Mouse (Mus musculus) heart, embryonic 15.5 days (tissue): ENCODE measurements around the gene Col18a1. TPM values are rescaled to one million over a fixed set of nuclear protein-coding genes. Genes with fewer than 3 reads are reported as not detected.

Source experiments
- ATAC-seq: fragments of 200-750 bp; cut with Nextera tagmentation; replicated peaks from 2 replicates; pipeline ENCODE4 v1.8.0; 2017; ENCODE audit warnings: low read depth, moderate TSS enrichment; ENCODE audit not compliant: insufficient number of reproducible peaks, insufficient read depth, low FRiP score
- H3K27ac ChIP-seq: fragments of 300-500 bp; sonication (generic); 2 replicates; pipeline ENCODE4 v1.5.1; 2015; ENCODE audit warnings: mild to moderate bottlenecking, inconsistent platforms
- H3K27me3 ChIP-seq: fragments of 300-500 bp; sonication (generic); 2 replicates; pipeline ENCODE4 v1.6.1; 2015; ENCODE audit warnings: inconsistent platforms
- H3K36me3 ChIP-seq: fragments of 300-500 bp; sonication (generic); 2 replicates; pipeline ENCODE4 v1.6.1; 2015; ENCODE audit warnings: mild to moderate bottlenecking, inconsistent platforms
- H3K4me1 ChIP-seq: fragments of 300-500 bp; sonication (generic); replicated peaks from 2 replicates; pipeline ENCODE4 v1.6.1; 2015; ENCODE audit warnings: inconsistent platforms
- H3K4me2 ChIP-seq: fragments of 300-500 bp; sonication (generic); 2 replicates; pipeline ENCODE4 v1.6.1; 2015; ENCODE audit warnings: inconsistent platforms, mild to moderate bottlenecking, moderate library complexity
- H3K4me3 ChIP-seq: fragments of 300-500 bp; sonication (generic); 2 replicates; pipeline ENCODE4 v1.5.1; 2015; ENCODE audit warnings: mild to moderate bottlenecking, inconsistent platforms
- H3K9ac ChIP-seq: fragments of 300-500 bp; sonication (generic); 2 replicates; pipeline ENCODE4 v1.6.1; 2015; ENCODE audit warnings: mild to moderate bottlenecking, inconsistent platforms
- H3K9me3 ChIP-seq: fragments of 300-500 bp; sonication (generic); replicated peaks from 2 replicates; pipeline ENCODE4 v1.6.1; 2016; ENCODE audit warnings: inconsistent platforms
- WGBS: fragments of 180-500 bp; shearing (Covaris S2); methylation state at CpG from one replicate; pipeline ENCODE4 v1.1.7; 2015; ENCODE audit warnings: mixed read lengths; 5-methylcytosine and 5-hydroxymethylcytosine counted together
- polyA plus RNA-seq: library from polyadenylated mRNA; unstranded; fragments of >200 nt; fragmentation: Nextera tagmentation; extraction: Ambion mirVana; gene quantifications from 2 replicates; pipeline ENCODE4 v1.2.1, GENCODE M21; 2015

Col18a1 gene
- polyA plus RNA-seq, 1 experiment from 2014 or later = 108 TPM

GRCm38 (mm10) chr10:77082453-77082852, 83.9 kb downstream of the Col18a1 start:
- Histone ChIP-seq H3K4me3 (no peak overlapping the region), H3K4me1 (peaks cover 5% of the 10 kb centered on the region; the same call in 1 of the 2 replicates), H3K9me3 (no peaks in the 10 kb centered on the region), H3K27ac (no peak overlapping the region), H3K9ac (no peak overlapping the region), H3K36me3 (peaks cover 3% of the 10 kb centered on the region; the same call in 1 of the 2 replicates), H3K27me3 (no peaks in the 10 kb centered on the region), H3K4me2 (no peak overlapping the region)
- ATAC-seq = 0 out of 2 replicates have a peak, but pooled peaks have one; percentile 15
- 22% methylated on average over 3 of the region's 3 CpGs for WGBS

GRCm38 (mm10) chr10:77078961-77079360, 87.4 kb downstream of the Col18a1 start:
- 80% methylated on average over 8 of the region's 8 CpGs for WGBS
- no peak for ATAC-seq
- Histone ChIP-seq H3K36me3 (no peaks in the 10 kb centered on the region; the same call in 1 of the 2 replicates), H3K27me3 (no peaks in the 10 kb centered on the region), H3K4me2 (no peak overlapping the region), H3K4me1 (peaks cover 6% of the 10 kb centered on the region), H3K4me3 (no peak overlapping the region), H3K9me3 (no peaks in the 10 kb centered on the region), H3K9ac (no peak overlapping the region), H3K27ac (no peak overlapping the region)

GRCm38 (mm10) chr10:77078456-77078855, 87.9 kb downstream of the Col18a1 start:
- peaks cover 6% of the 10 kb centered on the region for H3K4me1 ChIP-seq
- no peak overlapping the region for H3K4me3 ChIP-seq
- no peak overlapping the region for H3K27ac ChIP-seq
- H3K27me3 ChIP-seq = no peaks in the 10 kb centered on the region
- no peaks in the 10 kb centered on the region for H3K9me3 ChIP-seq
- 94% methylated on average over 4 of the region's 4 CpGs for WGBS
- H3K9ac ChIP-seq = no peak overlapping the region
- H3K4me2 ChIP-seq = no peak overlapping the region
- ATAC-seq = no peak
- no peaks in the 10 kb centered on the region; the same call in 1 of the 2 replicates for H3K36me3 ChIP-seq

- ATAC-seq = 0 out of 2 replicates have a peak, but pooled peaks have one; percentile 27
- H3K36me3 ChIP-seq = peaks cover 13% of the 10 kb centered on the region; the same call in 1 of the 2 replicates
Observed at GRCm38 (mm10) chr10:77074276-77074974, 91.9 kb downstream of the Col18a1 start.

GRCm38 (mm10) chr10:77070072-77070471, 96.3 kb downstream of the Col18a1 start:
- 53% methylated on average over 4 of the region's 4 CpGs for WGBS
- Histone ChIP-seq H3K27me3 (no peaks in the 10 kb centered on the region), H3K27ac (no peak overlapping the region), H3K4me2 (no peak overlapping the region), H3K9me3 (no peaks in the 10 kb centered on the region), H3K9ac (no peak overlapping the region), H3K4me1 (peaks cover 2% of the 10 kb centered on the region; the same call in 1 of the 2 replicates), H3K36me3 (peaks cover 16% of the 10 kb centered on the region), H3K4me3 (no peak overlapping the region)
- no peak for ATAC-seq

More at GRCm38 (mm10) chr10:77074276-77074974, 91.9 kb downstream of the Col18a1 start:
- H3K27me3 ChIP-seq = no peaks in the 10 kb centered on the region
- H3K9me3 ChIP-seq = no peaks in the 10 kb centered on the region
- H3K9ac ChIP-seq = no peak overlapping the region
- H3K4me1 ChIP-seq = peaks cover 2% of the 10 kb centered on the region; the same call in 1 of the 2 replicates
- H3K4me3 ChIP-seq = no peak overlapping the region
- H3K4me2 ChIP-seq = no peak overlapping the region
- 76% methylated on average over 4 of the region's 4 CpGs for WGBS
- no peak overlapping the region for H3K27ac ChIP-seq

GRCm38 (mm10) chr10:77068469-77068868, 97.9 kb downstream of the Col18a1 start:
- no peak overlapping the region for H3K4me2 ChIP-seq
- WGBS = 80% methylated on average over 7 of the region's 7 CpGs
- H3K36me3 ChIP-seq = peaks cover 23% of the 10 kb centered on the region
- no peaks in the 10 kb centered on the region for H3K9me3 ChIP-seq
- no peaks in the 10 kb centered on the region for H3K4me1 ChIP-seq
- no peaks in the 10 kb centered on the region for H3K27me3 ChIP-seq
- no peak for ATAC-seq
- no peak overlapping the region for H3K4me3 ChIP-seq
- H3K9ac ChIP-seq = no peak overlapping the region
- H3K27ac ChIP-seq = no peak overlapping the region

- Histone ChIP-seq H3K36me3 (peaks cover 10% of the 10 kb centered on the region), H3K27ac (no peak overlapping the region), H3K4me2 (no peak overlapping the region), H3K4me3 (no peak overlapping the region), H3K4me1 (no peaks in the 10 kb centered on the region), H3K9me3 (no peaks in the 10 kb centered on the region), H3K27me3 (no peaks in the 10 kb centered on the region), H3K9ac (no peak overlapping the region)
- no peak for ATAC-seq
Observed at GRCm38 (mm10) chr10:77064659-77065058, 101.7 kb downstream of the Col18a1 start.

- no peaks in the 10 kb centered on the region for H3K9me3 ChIP-seq
- no peaks in the 10 kb centered on the region for H3K27me3 ChIP-seq
- H3K4me1 ChIP-seq = no peaks in the 10 kb centered on the region
- no peak overlapping the region for H3K4me3 ChIP-seq
- H3K36me3 ChIP-seq = peaks cover 10% of the 10 kb centered on the region
- no peak overlapping the region for H3K27ac ChIP-seq
- ATAC-seq = no peak
- no peak overlapping the region for H3K9ac ChIP-seq
- WGBS = 91% methylated on average over 3 of the region's 3 CpGs
- H3K4me2 ChIP-seq = no peak overlapping the region
Observed at GRCm38 (mm10) chr10:77064239-77064638, 102.1 kb downstream of the Col18a1 start.

GRCm38 (mm10) chr10:77062393-77063010, 103.8 kb downstream of the Col18a1 start:
- H3K9me3 ChIP-seq = no peaks in the 10 kb centered on the region
- no peak overlapping the region for H3K4me2 ChIP-seq
- no peak for ATAC-seq
- no peak overlapping the region for H3K9ac ChIP-seq
- no peaks in the 10 kb centered on the region for H3K27me3 ChIP-seq
- H3K36me3 ChIP-seq = peaks cover 14% of the 10 kb centered on the region
- no peaks in the 10 kb centered on the region for H3K4me1 ChIP-seq
- H3K27ac ChIP-seq = no peak overlapping the region
- H3K4me3 ChIP-seq = no peak overlapping the region
- 66% methylated on average over 11 of the region's 11 CpGs for WGBS

GRCm38 (mm10) chr10:77061426-77061825, 104.9 kb downstream of the Col18a1 start:
- no peaks in the 10 kb centered on the region for H3K9me3 ChIP-seq
- no peak overlapping the region for H3K4me3 ChIP-seq
- no peak for ATAC-seq
- H3K4me1 ChIP-seq = no peaks in the 10 kb centered on the region; the same call in 1 of the 2 replicates
- no peaks in the 10 kb centered on the region for H3K27me3 ChIP-seq
- no peak overlapping the region for H3K4me2 ChIP-seq
- no peak overlapping the region for H3K9ac ChIP-seq
- H3K27ac ChIP-seq = no peak overlapping the region
- WGBS = 64% methylated on average over 3 of the region's 3 CpGs
- H3K36me3 ChIP-seq = peaks cover 14% of the 10 kb centered on the region

- no peak for ATAC-seq
- Histone ChIP-seq H3K4me3 (no peak overlapping the region), H3K36me3 (peaks cover 14% of the 10 kb centered on the region; the same call in 1 of the 2 replicates), H3K4me2 (no peak overlapping the region), H3K9ac (no peak overlapping the region), H3K4me1 (no peaks in the 10 kb centered on the region; the same call in 1 of the 2 replicates), H3K9me3 (no peaks in the 10 kb centered on the region), H3K27me3 (no peaks in the 10 kb centered on the region), H3K27ac (no peak overlapping the region)
- WGBS = 74% methylated on average over 10 of the region's 10 CpGs
Observed at GRCm38 (mm10) chr10:77056768-77057167, 109.6 kb downstream of the Col18a1 start.
